Mouse (Mus musculus): ENCODE data around the gene Cpxcr1.

The Cpxcr1 gene

DNA sequence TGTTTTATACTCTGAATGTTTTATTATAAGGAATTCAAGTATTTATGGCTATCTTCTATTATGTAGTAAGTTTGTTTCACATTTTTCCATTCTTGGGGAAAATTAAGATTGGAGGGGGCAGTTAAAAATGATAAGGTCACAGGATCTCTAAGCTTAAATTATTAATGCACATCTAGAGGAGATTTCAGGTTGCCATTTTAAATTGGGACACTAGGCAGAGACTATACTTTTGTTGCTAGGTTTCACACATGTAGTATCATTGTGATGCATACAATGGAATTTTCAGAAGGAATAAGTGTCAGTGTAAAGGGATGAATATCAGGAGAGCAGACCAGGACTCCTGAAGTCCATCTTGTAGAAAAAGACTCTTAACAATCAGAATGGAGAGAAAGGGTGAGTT, at the start of gene Cpxcr1:
Cpxcr1 (plus strand) TSS at position 301 of the 400 bp plus-strand sequence.
- DNase-seq, result no peak

All from cerebellum, adult 11 months (tissue).